Mouse (Mus musculus): ENCODE results near the gene Otud5.
"Not testable (repeated sequence)": the region's sequence is repeated elsewhere in the genome, so short reads cannot be mapped to it uniquely, and the experiment has no call there.

Otud5 gene

DNA sequence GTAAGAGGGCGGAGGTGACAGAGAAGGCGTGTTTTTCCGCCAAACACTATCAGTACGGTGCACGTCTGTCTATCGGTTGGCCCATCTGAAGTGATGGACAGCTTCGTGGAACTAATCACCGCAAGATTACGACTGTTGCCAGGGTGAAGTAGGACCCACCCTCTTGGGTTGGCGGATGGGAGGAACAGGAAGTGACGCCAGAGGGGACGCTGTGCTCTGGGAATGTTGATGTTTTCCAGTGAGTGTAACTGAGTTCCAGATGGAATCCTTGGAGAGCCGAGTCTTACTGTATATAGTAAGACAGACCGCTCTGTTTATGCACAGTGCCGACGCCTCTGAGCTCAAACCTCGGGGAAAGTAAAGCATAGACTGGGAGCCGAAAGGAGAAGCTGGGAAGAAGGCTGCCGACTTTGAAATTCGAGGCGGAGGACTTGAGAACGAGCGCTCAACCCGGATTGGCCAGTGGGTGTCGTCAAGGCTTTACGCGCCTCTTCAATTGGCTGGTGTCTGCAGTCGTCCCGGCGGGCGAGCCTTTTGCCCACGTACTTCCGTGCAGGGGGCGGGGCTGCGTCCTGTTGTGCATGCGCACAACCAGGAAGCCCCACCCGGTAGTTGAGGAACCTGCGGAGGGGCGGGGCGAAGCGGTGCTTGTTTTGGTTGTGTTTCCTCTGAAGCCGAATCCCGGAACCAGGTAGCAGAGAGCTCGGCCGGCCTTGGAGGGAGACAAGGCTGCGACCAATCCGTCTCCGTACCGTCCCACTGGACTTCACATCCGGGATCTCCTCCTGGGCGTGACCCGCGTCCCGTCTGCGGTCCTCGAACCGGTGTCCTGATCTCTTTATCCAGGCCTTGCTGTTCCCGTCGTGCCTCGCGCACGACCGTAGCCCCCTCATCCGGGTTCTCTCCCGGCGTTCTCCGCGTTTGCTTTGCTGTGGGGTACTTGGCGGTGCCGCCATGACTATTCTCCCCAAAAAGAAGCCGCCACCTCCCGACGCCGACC is at the start of gene Otud5:
Gene Otud5 (plus strand): TSS at position 202 of the 1,000 bp plus-strand sequence.
- peak; percentile 95 for DNase-seq

- peak; percentile 26 for DNase-seq
Observed at GRCm38 (mm10) chrX:7793361-7793760, 47.8 kb upstream of the Otud5 start.

DNA sequence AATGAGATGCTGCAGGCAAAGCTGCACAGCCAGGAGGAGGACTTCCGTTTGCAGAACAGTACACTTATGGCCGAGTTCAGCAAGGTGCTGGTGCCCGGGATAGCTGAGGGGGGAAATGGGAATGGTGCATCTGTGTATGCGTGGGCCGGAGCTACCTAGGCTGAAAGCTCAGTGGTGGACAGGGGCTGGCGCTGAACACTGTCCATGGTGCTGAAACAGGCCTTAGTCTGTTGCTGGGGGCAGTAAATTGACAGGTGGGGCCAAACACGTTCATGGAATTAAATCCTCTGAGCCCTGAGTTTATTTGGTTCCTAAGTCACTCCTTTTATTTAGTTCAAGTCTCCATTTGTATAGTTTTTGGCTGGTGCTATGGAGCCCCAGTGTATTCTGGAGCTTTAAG is 46.1 kb upstream of the Otud5 start:
- DNase-seq, result peak; percentile 48

GRCm38 (mm10) chrX:7797327-7797726 is 43.8 kb upstream of the Otud5 start:
- no peak for DNase-seq

DNA sequence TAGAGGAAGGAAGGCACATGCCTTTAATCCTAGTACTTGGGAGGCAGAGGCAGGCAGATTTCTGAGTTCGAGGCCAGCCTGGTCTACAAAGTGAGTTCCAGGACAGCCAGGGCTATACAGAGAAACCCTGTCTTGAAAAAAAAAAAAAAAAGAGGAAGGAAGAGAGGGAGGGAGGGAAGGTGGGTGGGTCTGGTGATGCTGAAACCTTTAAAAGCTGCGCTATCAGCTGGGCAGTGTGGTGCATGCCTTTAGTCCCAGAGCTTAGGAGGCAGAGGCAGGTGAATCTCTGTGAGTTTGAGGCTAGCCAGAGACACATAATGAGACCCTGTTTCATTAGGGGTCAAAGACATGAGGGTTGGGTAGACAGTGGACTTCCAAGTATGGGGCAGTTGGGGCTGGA is 39.0 kb upstream of the Otud5 start:
- not testable (repeated sequence) for DNase-seq

- peak; percentile 10 for DNase-seq
Observed at GRCm38 (mm10) chrX:7815016-7815415, 26.1 kb upstream of the Otud5 start.

- DNase-seq, result peak; percentile 47
Observed at GRCm38 (mm10) chrX:7821865-7822779, 19.0 kb upstream of the Otud5 start, which contains the start of gene Kcnd1. TSS of gene Kcnd1 (plus strand) at chrX:7822289.

GRCm38 (mm10) chrX:7837146-7837545 is 4.0 kb upstream of the Otud5 start:
- no peak for DNase-seq

DNA sequence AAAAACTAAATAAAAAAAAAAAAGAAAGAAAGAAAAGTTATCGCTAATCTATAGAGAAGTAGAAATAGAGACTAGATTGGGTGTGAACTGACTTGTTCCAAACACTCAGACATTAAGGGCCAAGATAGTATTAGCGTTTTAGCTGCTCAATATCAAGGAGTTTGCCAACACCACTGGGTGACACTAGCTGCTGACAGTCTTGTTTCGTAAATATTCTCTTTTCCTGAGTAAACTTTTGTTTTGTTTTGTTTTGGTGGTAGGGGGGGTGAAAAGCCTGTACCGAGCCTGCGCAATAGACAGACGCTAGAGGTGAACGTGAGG is 362 bp upstream of the Otud5 start:
- no peak for DNase-seq

DNA sequence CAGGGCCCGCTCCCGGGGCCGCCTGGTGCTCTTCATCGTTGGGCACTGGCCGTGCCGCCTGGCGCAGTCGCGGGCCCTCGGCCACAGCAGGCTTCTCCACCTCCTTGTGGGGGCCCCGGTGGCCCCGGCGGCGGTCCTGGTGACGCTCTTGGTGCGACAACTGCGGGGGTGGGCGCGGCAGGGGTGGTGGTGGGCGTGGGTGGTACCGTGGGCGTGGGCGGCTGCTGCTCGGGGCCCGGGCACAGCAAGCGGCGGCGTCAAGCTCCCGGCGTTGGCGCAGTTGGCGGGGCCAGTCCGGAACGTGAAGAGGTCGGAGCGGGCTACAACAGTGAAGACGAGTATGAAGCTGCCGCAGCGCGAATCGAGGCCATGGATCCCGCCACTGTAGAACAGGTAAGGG is 1.2 kb downstream of the Otud5 start:
- DNase-seq, result no peak

- no peak for DNase-seq
Observed at GRCm38 (mm10) chrX:7847845-7848244, 6.7 kb downstream of the Otud5 start.

GRCm38 (mm10) chrX:7854578-7854977 is 13.4 kb downstream of the Otud5 start:
- DNase-seq, result no peak

- no peak for DNase-seq
Observed at GRCm38 (mm10) chrX:7859191-7859753, 18.1 kb downstream of the Otud5 start.

- no peak for DNase-seq
Observed at GRCm38 (mm10) chrX:7863181-7863580, 22.0 kb downstream of the Otud5 start.

DNA sequence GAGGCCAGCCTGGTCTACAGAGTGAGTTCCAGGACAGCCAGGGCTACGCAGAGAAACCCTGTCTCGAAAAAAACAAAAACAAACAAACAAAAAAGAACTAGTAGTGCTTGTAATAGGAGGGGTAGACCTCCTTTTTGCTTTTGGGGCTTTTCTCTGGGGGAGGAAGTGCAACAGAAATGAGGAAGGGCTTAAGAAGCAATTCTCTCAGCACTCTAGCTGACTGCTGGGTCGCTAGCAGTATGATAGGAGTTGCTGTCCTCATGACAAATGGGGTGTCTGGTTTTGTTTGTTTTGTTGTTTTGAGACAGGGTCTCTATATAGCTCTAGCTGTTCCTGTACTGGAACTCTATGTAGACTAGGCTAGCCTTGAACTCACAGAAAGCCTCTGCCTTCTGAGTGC is 23.4 kb downstream of the Otud5 start:
- DNase-seq, result no peak

DNA sequence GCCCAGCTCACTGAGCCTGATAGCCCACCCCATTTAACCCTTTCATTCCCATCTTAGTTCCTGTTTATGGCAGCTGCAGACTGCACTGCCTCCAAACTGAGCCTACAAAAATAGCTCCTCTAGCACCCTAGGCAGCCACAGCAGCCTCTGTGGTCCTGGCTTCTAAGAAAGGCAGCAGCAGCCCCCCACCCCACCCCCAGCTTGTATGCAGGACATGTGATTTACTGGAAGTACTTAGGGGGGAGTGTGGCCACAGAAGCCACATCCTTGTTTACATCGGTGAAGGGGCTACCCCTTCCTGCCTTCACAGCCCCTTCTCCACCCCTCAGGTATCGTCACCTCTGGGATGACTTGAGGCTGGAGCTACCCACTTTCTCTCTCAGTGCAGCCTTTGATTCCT is 24.2 kb downstream of the Otud5 start:
- no peak for DNase-seq

DNA sequence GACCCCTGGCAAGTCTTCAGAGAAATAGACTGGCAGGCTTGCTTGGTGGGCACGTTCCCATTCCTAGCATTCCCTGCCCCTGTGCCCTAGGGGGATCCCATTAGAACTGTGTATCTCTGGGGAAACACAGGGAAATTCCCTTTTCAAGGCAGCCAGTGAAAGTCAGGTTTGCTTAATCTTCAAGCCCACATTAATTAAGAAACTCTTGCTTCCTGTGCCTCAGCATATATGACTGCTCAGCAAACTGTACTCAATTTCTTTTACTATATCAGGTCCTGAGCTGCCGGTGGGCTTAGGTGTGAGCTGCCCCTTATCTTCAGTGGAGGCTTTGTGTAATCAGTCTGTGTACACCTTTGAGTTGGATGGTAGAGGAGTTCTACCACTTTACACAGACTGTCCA is 24.6 kb downstream of the Otud5 start:
- no peak for DNase-seq

GRCm38 (mm10) chrX:7867141-7867540 is 26.0 kb downstream of the Otud5 start:
- no peak for DNase-seq

GRCm38 (mm10) chrX:7868506-7868905 is 27.3 kb downstream of the Otud5 start:
- no peak for DNase-seq

DNA sequence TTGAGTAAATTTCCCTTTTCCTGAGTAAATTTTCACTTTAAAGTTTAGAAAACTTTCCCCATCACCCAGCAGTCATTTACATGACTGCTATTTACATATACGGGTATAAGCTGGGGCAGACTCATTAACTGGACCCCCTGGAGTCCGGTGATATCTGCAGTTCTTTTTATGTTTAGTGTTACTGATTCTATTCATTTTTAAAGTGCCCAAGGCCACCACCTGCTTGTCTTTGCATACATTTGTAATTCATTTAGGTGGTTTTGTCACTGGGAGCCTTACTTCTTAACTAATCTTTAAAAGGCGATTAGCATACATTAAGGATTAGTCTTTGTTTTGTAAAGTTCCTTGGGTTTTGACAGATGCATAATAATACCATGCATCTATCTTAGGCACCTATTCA is 28.7 kb downstream of the Otud5 start:
- no peak for DNase-seq

GRCm38 (mm10) chrX:7878007-7878419 is 36.8 kb downstream of the Otud5 start, which contains the start of gene Pim2:
TSS of gene Pim2 (plus strand) at chrX:7878262.
- peak; percentile 88 for DNase-seq

GRCm38 (mm10) chrX:7878495-7878894 is 37.3 kb downstream of the Otud5 start:
- peak; percentile 5 for DNase-seq

GRCm38 (mm10) chrX:7879819-7880218 is 38.7 kb downstream of the Otud5 start:
- peak; percentile 81 for DNase-seq

All from embryo, embryonic 11 days (tissue).